Mouse (Mus musculus): ENCODE results near the gene Acbd4. TPM values are rescaled to one million over a fixed set of nuclear protein-coding genes. Genes with fewer than 3 reads are reported as not detected.

Gene Acbd4
- polyA plus RNA-seq, 1 experiment from 2014 or later, result 10.1 TPM

Other genes with a start within 250 kb of the Acbd4 start
- 347 and 348 TPM in 2 replicates for gene Eftud2, start 220.7 kb upstream of the Acbd4 start, polyA plus RNA-seq (2016; fragmentation: Nextera tagmentation; extraction: Ambion mirVana)
- gene Ccdc103, start 220.5 kb upstream of the Acbd4 start, polyA plus RNA-seq (2016; fragmentation: Nextera tagmentation; extraction: Ambion mirVana), result 1.4 and 1.8 TPM in 2 replicates
- not detected in 2 replicates for gene Fam187a, start 216.5 kb upstream of the Acbd4 start, polyA plus RNA-seq (2016; fragmentation: Nextera tagmentation; extraction: Ambion mirVana)
- 0.14 and 0.16 TPM in 2 replicates for gene Gfap, start 200.8 kb upstream of the Acbd4 start, polyA plus RNA-seq (2016; fragmentation: Nextera tagmentation; extraction: Ambion mirVana)
- 12.1 and 13.0 TPM in 2 replicates for gene Kif18b, start 176.6 kb upstream of the Acbd4 start, polyA plus RNA-seq (2016; fragmentation: Nextera tagmentation; extraction: Ambion mirVana)
- 1.5 and 2.7 TPM in 2 replicates for gene C1ql1, start 155.0 kb upstream of the Acbd4 start, polyA plus RNA-seq (2016; fragmentation: Nextera tagmentation; extraction: Ambion mirVana)
- 63.2 and 66.0 TPM in 2 replicates for gene Nmt1, start 73.5 kb upstream of the Acbd4 start, polyA plus RNA-seq (2016; fragmentation: Nextera tagmentation; extraction: Ambion mirVana)
- gene Dcakd, start 73.3 kb upstream of the Acbd4 start, polyA plus RNA-seq (2016; fragmentation: Nextera tagmentation; extraction: Ambion mirVana), result 304 and 308 TPM in 2 replicates
- gene Plcd3, start within 50 bp of the Acbd4 start, polyA plus RNA-seq (2016; fragmentation: Nextera tagmentation; extraction: Ambion mirVana), result 1.7 and 2.6 TPM in 2 replicates
- gene Hexim1, start 14.5 kb downstream of the Acbd4 start, polyA plus RNA-seq (2016; fragmentation: Nextera tagmentation; extraction: Ambion mirVana), result 2.8 and 2.9 TPM in 2 replicates
- gene Hexim2, start 30.7 kb downstream of the Acbd4 start, polyA plus RNA-seq (2016; fragmentation: Nextera tagmentation; extraction: Ambion mirVana), result 8.4 and 10.9 TPM in 2 replicates
- 0.49 and 0.67 TPM in 2 replicates for gene Fmnl1, start 69.4 kb downstream of the Acbd4 start, polyA plus RNA-seq (2016; fragmentation: Nextera tagmentation; extraction: Ambion mirVana)
- gene 1700023F06Rik, start 106.9 kb downstream of the Acbd4 start, polyA plus RNA-seq (2016; fragmentation: Nextera tagmentation; extraction: Ambion mirVana), result 0.47 and 0.49 TPM in 2 replicates
- gene Spata32, start 116.8 kb downstream of the Acbd4 start, polyA plus RNA-seq (2016; fragmentation: Nextera tagmentation; extraction: Ambion mirVana), result not detected in 2 replicates
- gene Map3k14, start 165.8 kb downstream of the Acbd4 start, polyA plus RNA-seq (2016; fragmentation: Nextera tagmentation; extraction: Ambion mirVana), result 3.1 and 3.2 TPM in 2 replicates

Data from embryonic facial prominence, embryonic 10.5 days (tissue).